Mouse (Mus musculus) thymus, postnatal 0 days (tissue): ENCODE measurements around the gene Mrps27. TPM values are rescaled to one million over a fixed set of nuclear protein-coding genes. Genes with fewer than 3 reads are reported as not detected.

ENCODE experiments used
- polyA plus RNA-seq: library from polyadenylated mRNA; unstranded; fragments of >200 nt; fragmentation: Nextera tagmentation; extraction: Ambion mirVana; gene quantifications from 2 replicates; pipeline ENCODE4 v1.2.1, GENCODE M21; 2015

Mrps27 gene
- polyA plus RNA-seq, 1 experiment from 2014 or later, result 38.5 TPM

Other genes starting within 250 kb of the Mrps27 start
- gene Zfp366, start 160.0 kb upstream of the Mrps27 start, polyA plus RNA-seq, result 0.27 and 0.55 TPM in 2 replicates
- 56.6 and 62.3 TPM in 2 replicates for gene Ptcd2, start 81 bp upstream of the Mrps27 start, polyA plus RNA-seq
- 4.0 and 5.8 TPM in 2 replicates for gene Map1b, start 171.8 kb downstream of the Mrps27 start, polyA plus RNA-seq